Mouse (Mus musculus) liver, embryonic 15.5 days (tissue): ENCODE data around the gene Tnfaip8l2. TPM values are rescaled to one million over a fixed set of nuclear protein-coding genes. Genes with fewer than 3 reads are reported as not detected.
"Not testable (repeated sequence)": the region's sequence is repeated elsewhere in the genome, so short reads cannot be mapped to it uniquely, and the experiment has no call there.

Experiments
- ATAC-seq: fragments of 200-750 bp; cut with Nextera tagmentation; 2 replicates; pipeline ENCODE4 v1.8.0; 2017; ENCODE audit warnings: moderate number of reproducible peaks, mild to moderate bottlenecking, moderate library complexity; ENCODE audit not compliant: insufficient read depth
- H3K27ac ChIP-seq: fragments of 300-500 bp; sonication (generic); replicated peaks from 2 replicates; pipeline ENCODE4 v1.5.1; 2015; ENCODE audit warnings: mild to moderate bottlenecking, inconsistent platforms
- H3K27me3 ChIP-seq: fragments of 300-500 bp; sonication (generic); 2 replicates; pipeline ENCODE4 v1.6.1; 2015; ENCODE audit warnings: mild to moderate bottlenecking, inconsistent platforms
- H3K36me3 ChIP-seq: fragments of 300-500 bp; sonication (generic); replicated peaks from 2 replicates; pipeline ENCODE4 v1.6.1; 2015; ENCODE audit warnings: moderate library complexity, mild to moderate bottlenecking, inconsistent platforms
- H3K4me1 ChIP-seq: fragments of 300-500 bp; sonication (generic); replicated peaks from 2 replicates; pipeline ENCODE4 v1.6.1; 2015; ENCODE audit warnings: inconsistent platforms
- H3K4me2 ChIP-seq: fragments of 300-500 bp; sonication (generic); 2 replicates; pipeline ENCODE4 v1.6.1; 2015; ENCODE audit warnings: moderate library complexity, mild to moderate bottlenecking, inconsistent platforms
- H3K4me3 ChIP-seq: fragments of 300-500 bp; sonication (generic); replicated peaks from 2 replicates; pipeline ENCODE4 v1.5.1; 2015; ENCODE audit warnings: mild to moderate bottlenecking, inconsistent platforms
- H3K9ac ChIP-seq: fragments of 300-500 bp; sonication (generic); 2 replicates; pipeline ENCODE4 v1.6.1; 2015; ENCODE audit warnings: moderate library complexity, mild to moderate bottlenecking, inconsistent platforms
- H3K9me3 ChIP-seq: fragments of 300-500 bp; sonication (generic); replicated peaks from 2 replicates; pipeline ENCODE4 v1.6.1; 2016; ENCODE audit warnings: inconsistent platforms
- WGBS: fragments of 180-500 bp; shearing (Covaris S2); methylation state at CpG from one replicate; pipeline ENCODE4 v1.1.7; 2015; ENCODE audit warnings: mixed read lengths; ENCODE audit not compliant: insufficient replicate concordance; 5-methylcytosine and 5-hydroxymethylcytosine counted together
- polyA plus RNA-seq: library from polyadenylated mRNA; unstranded; fragments of >200 nt; fragmentation: Nextera tagmentation; extraction: Ambion mirVana; gene quantifications from 2 replicates; pipeline ENCODE4 v1.2.1, GENCODE M21; 2015

Gene Tnfaip8l2
- polyA plus RNA-seq, 1 experiment from 2014 or later: 9.3 TPM

GRCm38 (mm10) chr3:95117751-95118150 lies 24.4 kb downstream of the Tnfaip8l2 start:
- Histone ChIP-seq H3K4me3 (no peak overlapping the region), H3K27me3 (no peaks in the 10 kb centered on the region), H3K4me1 (peaks cover 10% of the 10 kb centered on the region), H3K9ac (no peak overlapping the region), H3K36me3 (peaks cover 62% of the 10 kb centered on the region), H3K4me2 (no peak overlapping the region), H3K9me3 (no peaks in the 10 kb centered on the region), H3K27ac (no peak overlapping the region)
- ATAC-seq: no peak
- WGBS: 70% methylated on average over 2 of the region's 2 CpGs

DNA sequence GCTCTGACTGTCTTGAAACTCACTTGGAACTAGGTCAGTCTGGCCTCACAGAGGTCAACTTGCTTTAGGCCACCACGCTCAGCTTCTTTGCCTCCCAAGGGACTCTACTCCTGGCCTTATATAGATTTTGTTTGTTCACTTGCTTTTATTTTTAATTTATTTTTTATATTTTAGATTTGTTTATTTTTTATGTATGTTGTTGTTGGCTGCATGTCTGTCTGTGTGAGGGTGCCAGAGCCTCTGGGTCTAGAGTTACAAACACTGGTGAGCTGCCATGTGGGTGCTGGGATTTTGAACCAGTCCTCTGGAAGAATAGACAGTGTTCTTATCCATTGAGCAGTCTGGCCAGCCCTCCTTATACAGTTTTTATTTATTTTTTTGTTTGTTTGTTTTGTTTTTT lies 29.4 kb downstream of the Tnfaip8l2 start:
- peaks cover 16% of the 10 kb centered on the region for H3K36me3 ChIP-seq
- H3K4me3 ChIP-seq: peak overlapping the region; percentile 71; the same call in 1 of the 2 replicates
- peak overlapping the region; percentile 66 for H3K4me2 ChIP-seq

DNA sequence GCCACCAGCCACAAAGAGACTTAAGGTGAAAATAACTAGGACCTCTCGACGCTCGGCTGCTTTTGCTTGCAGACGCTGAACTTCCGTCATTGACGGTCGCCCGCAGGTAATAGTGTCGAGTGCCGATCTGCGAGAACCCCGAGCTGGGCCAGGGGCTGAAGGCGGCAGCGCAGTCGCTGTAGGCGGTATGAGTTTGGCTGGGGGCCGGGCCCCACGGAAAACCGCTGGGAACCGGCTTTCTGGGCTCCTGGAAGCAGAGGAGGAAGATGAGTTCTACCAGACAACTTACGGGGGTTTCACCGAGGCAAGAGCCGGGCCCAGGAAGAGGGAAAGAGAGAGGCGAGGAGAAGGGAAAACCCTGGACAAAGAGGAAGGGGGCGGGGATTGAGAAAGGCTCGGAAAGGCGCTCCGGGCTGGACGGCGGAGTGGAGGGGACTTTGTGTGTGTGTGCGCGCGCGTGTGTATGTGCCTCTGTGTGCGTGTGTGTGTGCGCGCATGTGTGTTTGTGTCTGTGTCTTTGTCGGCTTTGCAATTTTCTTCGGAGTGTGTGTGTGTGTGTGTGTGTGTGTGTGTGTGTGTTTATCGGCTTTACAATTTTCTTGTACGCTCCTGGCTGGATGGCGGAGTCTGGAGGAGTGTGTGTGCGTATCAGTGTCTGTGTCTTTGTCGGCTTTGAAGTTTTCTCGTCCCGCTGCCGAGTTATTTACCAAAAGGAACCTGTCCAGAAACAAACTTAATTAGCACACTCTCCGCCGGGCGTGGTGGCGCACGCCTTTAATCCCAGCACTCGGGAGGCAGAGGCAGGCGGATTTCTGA lies 31.0 kb downstream of the Tnfaip8l2 start, which contains the start of gene Vps72:
Gene Vps72, plus strand, starts transcription at position 112 of the 816 bp plus-strand sequence.
- H3K36me3 ChIP-seq: peaks cover 15% of the 10 kb centered on the region
- H3K9me3 ChIP-seq: no peaks in the 10 kb centered on the region
- peak within 1 kb of the TSS; percentile 80 for H3K9ac ChIP-seq
- H3K4me3 ChIP-seq: peak within 1 kb of the TSS; percentile 71
- H3K27ac ChIP-seq: peak within 1 kb of the TSS; percentile 89
- H3K4me1 ChIP-seq: peaks cover 51% of the 10 kb centered on the region
- WGBS: 1% methylated on average over 54 of the region's 54 CpGs
- H3K4me2 ChIP-seq: peak within 1 kb of the TSS; percentile 66
- peak; percentile 58 for ATAC-seq
- H3K27me3 ChIP-seq: no peaks in the 10 kb centered on the region

More for the DNA sequence above, 29.4 kb downstream of the Tnfaip8l2 start:
- no peak for ATAC-seq
- Histone ChIP-seq H3K4me1 (peaks cover 46% of the 10 kb centered on the region), H3K27me3 (no peaks in the 10 kb centered on the region), H3K9ac (no peak overlapping the region), H3K27ac (0 out of 2 replicates have a peak overlapping the region, but pooled peaks have one; percentile 9), H3K9me3 (no peaks in the 10 kb centered on the region)
- 100% methylated on average over 1 of the region's 1 CpGs for WGBS

- Histone ChIP-seq H3K27me3 (no peaks in the 10 kb centered on the region), H3K27ac (peak overlapping the region; percentile 30; the same call in 1 of the 2 replicates), H3K9ac (no peak overlapping the region), H3K36me3 (no peaks in the 10 kb centered on the region), H3K4me2 (no peak overlapping the region), H3K4me1 (peaks cover 66% of the 10 kb centered on the region), H3K4me3 (no peak overlapping the region), H3K9me3 (no peaks in the 10 kb centered on the region)
- no peak for ATAC-seq
- WGBS: 51% methylated on average over 2 of the region's 2 CpGs
Observed at GRCm38 (mm10) chr3:95107898-95108297, 34.3 kb downstream of the Tnfaip8l2 start.

- Histone ChIP-seq H3K27ac (peak overlapping the region; percentile 67), H3K4me1 (peaks cover 64% of the 10 kb centered on the region), H3K4me2 (peak overlapping the region; percentile 77), H3K4me3 (peak overlapping the region; percentile 95), H3K9ac (peak overlapping the region; percentile 42; the same call in 1 of the 2 replicates)
- not testable (repeated sequence) for H3K9me3 ChIP-seq, H3K36me3 ChIP-seq, ATAC-seq, H3K27me3 ChIP-seq
Observed at GRCm38 (mm10) chr3:95107308-95107707, 34.9 kb downstream of the Tnfaip8l2 start.

GRCm38 (mm10) chr3:95106338-95107117 lies 35.6 kb downstream of the Tnfaip8l2 start, which contains the start of gene Pip5k1a:
TSS of gene Pip5k1a (minus strand) at chr3:95106930.
- Histone ChIP-seq H3K27me3 (no peaks in the 10 kb centered on the region), H3K36me3 (0 out of 2 replicates have a peak, but pooled peaks cover 10% of the 10 kb centered on the region), H3K4me1 (peaks cover 66% of the 10 kb centered on the region), H3K9ac (peak within 1 kb of the TSS; percentile 95), H3K9me3 (no peaks in the 10 kb centered on the region), H3K4me3 (peak within 1 kb of the TSS; percentile 95), H3K4me2 (peak within 1 kb of the TSS; percentile 77), H3K27ac (peak within 1 kb of the TSS; percentile 89)
- ATAC-seq: peak; percentile 83
- under 1% methylated on average over 51 of the region's 51 CpGs for WGBS

- Histone ChIP-seq H3K36me3 (0 out of 2 replicates have a peak, but pooled peaks cover 15% of the 10 kb centered on the region), H3K4me2 (peak overlapping the region; percentile 77), H3K27ac (peak overlapping the region; percentile 89), H3K27me3 (no peaks in the 10 kb centered on the region), H3K9ac (peak overlapping the region; percentile 95), H3K4me1 (peaks cover 63% of the 10 kb centered on the region), H3K9me3 (no peaks in the 10 kb centered on the region), H3K4me3 (peak overlapping the region; percentile 95)
- WGBS: 0% methylated on average over 16 of the region's 16 CpGs
- no peak; the same call in 1 of the 2 replicates for ATAC-seq
Observed at GRCm38 (mm10) chr3:95105586-95106337, 36.4 kb downstream of the Tnfaip8l2 start.

GRCm38 (mm10) chr3:95105121-95105520 lies 37.0 kb downstream of the Tnfaip8l2 start:
- 10% methylated on average over 4 of the region's 4 CpGs for WGBS
- peak overlapping the region; percentile 95 for H3K4me3 ChIP-seq

GRCm38 (mm10) chr3:95100854-95101253 lies 41.3 kb downstream of the Tnfaip8l2 start:
- no peak overlapping the region for H3K9ac ChIP-seq
- peaks cover 38% of the 10 kb centered on the region for H3K36me3 ChIP-seq
- no peaks in the 10 kb centered on the region for H3K27me3 ChIP-seq
- no peak overlapping the region for H3K27ac ChIP-seq
- H3K9me3 ChIP-seq: no peaks in the 10 kb centered on the region
- no peak overlapping the region for H3K4me3 ChIP-seq
- peaks cover 36% of the 10 kb centered on the region for H3K4me1 ChIP-seq
- WGBS: 15% methylated on average over 2 of the region's 2 CpGs
- H3K4me2 ChIP-seq: no peak overlapping the region
- ATAC-seq: no peak

More at GRCm38 (mm10) chr3:95105121-95105520, 37.0 kb downstream of the Tnfaip8l2 start:
- peaks cover 57% of the 10 kb centered on the region for H3K4me1 ChIP-seq
- H3K9me3 ChIP-seq: no peaks in the 10 kb centered on the region
- peak overlapping the region; percentile 89 for H3K27ac ChIP-seq
- H3K4me2 ChIP-seq: peak overlapping the region; percentile 77
- no peak for ATAC-seq
- no peaks in the 10 kb centered on the region for H3K27me3 ChIP-seq
- H3K36me3 ChIP-seq: 0 out of 2 replicates have a peak, but pooled peaks cover 16% of the 10 kb centered on the region
- H3K9ac ChIP-seq: peak overlapping the region; percentile 95
